Mouse (Mus musculus) heart, adult 2 months (tissue): ENCODE results near the gene Ddx46.

Source experiments
- CTCF ChIP-seq: fragments of 200-600 bp; IDR thresholded peaks from 2 replicates; pipeline ENCODE4 v1.8.1; 2022; ENCODE audit warnings: antibody characterized with exemption, mild to moderate bottlenecking, moderate library complexity
- EP300 ChIP-seq: fragments of 200-500 bp; IDR thresholded peaks from 2 replicates; pipeline ENCODE4 v1.6.1; 2011; ENCODE audit warnings: low read depth, low read length, control low read depth; ENCODE audit not compliant: insufficient read depth
- POLR2A ChIP-seq: fragments of 200-500 bp; IDR thresholded peaks from 2 replicates; pipeline ENCODE4 v1.6.1; 2011; ENCODE audit warnings: mild to moderate bottlenecking, low read depth, low read length, control low read depth; ENCODE audit not compliant: insufficient read depth

- TF ChIP-seq CTCF (no peak), POLR2A (no peak), EP300 (no peak)
These were observed 47.4 kb downstream of the Ddx46 start for GRCm38 (mm10) chr13:55682201-55682600.
